Mouse (Mus musculus): ENCODE measurements around the gene Dyrk2.

GRCm38 (mm10) chr10:118861234-118862025 is 8.6 kb downstream of the Dyrk2 start:
- TF ChIP-seq CTCF (IDR thresholded peaks at IDR 0.05; ENCODE audit: low read depth) (no peak), EP300 (optimal IDR thresholded peaks at IDR 0.05) (no peak)

Data from stomach, postnatal 0 days (tissue).